Mouse (Mus musculus): Measurements from ENCODE around the gene Rasgrp3.
"Not testable (repeated sequence)": the region's sequence is repeated elsewhere in the genome, so short reads cannot be mapped to it uniquely, and the experiment has no call there.

Rasgrp3 gene

DNA sequence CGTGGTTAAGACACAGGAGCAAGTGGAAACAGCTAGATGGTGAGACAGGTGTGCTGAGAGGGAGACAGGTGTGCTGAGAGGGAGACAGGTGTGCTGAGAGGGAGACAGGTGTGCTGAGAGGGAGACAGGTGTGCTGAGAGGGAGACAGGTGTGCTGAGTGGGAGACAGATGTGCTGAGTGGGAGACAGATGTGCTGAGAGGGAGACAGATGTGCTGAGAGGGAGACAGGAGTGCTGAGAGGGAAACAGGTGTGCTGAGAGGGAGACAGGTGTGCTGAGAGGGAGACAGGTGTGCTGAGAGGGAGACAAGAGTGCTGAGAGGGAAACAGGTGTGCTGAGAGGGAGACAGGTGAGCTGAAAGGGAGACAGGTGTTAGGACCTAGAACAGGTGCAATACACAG is 27.5 kb downstream of the Rasgrp3 start:
- not testable (repeated sequence) for DNase-seq

DNA sequence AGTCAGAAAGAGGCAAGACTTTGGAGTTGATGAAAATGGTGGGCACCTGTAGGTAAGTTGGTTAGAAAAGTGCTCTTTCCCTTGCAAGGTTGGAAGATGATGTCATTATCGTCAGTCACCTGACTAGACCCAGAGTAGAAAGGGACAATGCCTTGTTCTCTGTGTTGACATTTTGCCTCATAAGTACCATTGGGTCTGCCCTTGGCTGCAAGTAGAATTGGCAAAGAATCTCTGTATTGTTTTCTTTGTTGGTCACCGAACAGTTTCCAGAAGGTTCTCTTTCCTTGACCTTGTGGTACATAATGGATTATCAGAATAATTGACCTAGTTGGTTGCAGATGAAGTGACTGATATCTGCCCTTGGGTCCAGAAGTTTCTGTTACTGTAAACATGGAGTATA is 27.9 kb downstream of the Rasgrp3 start:
- no peak for DNase-seq

DNA sequence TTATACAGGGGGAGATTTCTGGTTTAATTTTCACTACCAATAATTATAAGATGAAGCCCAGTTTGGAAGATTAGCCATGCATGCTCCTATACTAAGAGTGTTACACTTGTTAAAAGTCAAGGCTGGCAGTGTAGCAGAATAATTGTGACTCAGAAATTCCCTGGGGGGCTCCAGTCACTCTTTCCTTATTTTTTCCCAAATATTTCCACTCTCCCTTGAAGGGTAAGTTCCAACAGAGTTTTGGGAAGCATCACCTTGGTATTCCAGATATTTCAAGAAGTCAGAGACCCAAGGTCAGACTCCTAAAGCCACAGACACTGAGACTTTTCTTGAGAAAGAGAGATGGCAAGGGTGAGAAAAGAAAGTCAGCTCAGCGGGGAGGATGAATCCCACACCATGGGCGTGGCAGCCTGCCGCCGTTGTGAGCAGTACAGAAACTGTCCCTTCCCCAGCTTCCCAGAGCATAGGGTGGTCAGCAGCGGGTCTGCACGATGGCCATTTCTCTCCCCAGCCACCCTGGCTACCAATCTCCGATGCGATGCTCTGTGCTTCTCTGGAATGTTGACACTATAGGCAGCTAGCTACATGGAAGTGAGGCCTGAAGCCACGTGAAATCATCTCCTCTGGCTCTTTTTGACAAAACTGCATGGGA is 28.8 kb downstream of the Rasgrp3 start:
- no peak for DNase-seq

DNA sequence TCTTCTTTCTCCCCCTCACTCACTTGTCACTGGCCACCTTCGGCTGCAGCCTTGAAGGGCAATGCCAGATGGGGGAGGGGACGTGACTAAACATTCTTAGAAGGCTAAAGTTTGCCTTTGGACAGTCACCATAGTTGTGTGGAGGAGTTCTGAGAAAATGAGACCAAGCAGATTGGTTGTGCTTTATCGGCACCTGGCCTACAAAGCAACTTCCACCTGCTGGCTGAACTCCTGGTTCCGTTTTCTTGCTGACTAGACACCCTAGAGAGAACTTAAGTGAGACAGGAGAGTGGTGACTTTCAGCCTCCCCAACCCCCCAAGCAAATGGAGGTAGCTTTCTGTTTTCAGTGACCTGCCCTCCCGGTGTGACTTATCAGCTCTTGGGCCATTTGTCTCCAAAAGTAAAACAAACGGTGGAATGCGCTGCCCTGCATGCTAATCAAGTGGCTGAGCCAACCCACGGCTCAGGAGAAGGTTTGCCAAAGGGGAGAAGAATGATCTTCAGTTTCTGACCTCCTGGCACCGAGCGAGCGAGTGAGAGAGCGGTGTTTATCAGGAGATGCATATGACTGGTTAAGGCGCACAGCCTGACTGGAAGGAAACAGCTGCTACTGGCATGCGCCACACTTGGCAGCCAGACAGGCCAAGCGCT is 29.4 kb downstream of the Rasgrp3 start:
- DNase-seq: peak; percentile 69 to 77

DNA sequence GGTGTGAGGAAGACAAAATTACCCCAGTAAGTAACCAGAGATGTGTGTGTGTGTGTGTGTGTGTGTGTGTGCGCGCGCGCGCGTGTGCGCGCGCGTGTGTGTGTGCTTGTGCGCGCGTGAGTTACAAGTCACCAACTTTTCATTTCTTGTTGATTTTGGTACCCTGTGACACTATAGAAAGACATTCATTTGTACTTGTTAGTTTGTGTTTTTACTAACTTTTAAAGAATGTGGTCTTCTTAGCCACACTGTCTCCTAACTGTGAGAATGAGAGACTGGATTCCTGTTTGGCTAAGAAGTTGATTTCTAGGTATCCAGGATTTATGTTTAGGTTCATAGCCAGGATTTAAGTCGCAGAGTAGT is 29.9 kb downstream of the Rasgrp3 start:
- DNase-seq: no peak

DNA sequence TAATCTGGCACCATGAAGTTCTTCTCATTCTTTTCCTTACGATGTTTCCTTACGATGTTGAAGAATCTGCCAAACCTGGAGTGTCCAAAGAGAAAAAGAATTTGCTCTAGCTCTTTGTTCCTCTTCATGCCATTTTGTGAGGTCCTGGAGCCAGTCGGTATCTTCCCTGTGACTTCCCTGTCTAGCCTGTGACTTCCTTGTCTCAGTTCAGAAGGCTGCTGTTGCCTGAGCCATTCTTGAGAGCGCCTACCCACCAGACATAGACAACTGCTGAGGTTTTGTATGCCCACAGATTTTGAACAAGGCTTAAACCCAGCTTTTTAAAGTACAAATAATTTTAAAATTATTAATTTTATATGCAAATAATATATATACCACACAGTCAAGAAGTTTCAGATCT is 31.3 kb downstream of the Rasgrp3 start:
- no peak for DNase-seq

DNA sequence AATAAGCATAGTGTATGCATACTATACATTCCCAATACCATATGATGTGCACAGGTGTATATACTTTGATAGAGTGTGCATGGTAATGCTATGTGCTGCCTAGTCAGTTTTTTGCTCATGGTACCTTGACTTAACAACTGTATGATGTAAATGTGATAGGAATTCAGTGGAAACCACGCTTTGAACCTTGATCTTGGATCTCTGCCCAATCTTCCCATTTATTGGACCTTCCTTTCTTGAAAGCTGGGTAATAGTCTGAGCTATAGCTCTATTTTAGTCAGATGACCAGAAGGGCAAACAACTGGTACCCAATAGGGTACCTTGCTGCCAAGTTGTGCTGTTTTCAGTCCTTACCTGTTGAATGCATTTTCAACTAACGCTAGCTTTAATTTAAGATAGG is 31.8 kb downstream of the Rasgrp3 start:
- DNase-seq: no peak

DNA sequence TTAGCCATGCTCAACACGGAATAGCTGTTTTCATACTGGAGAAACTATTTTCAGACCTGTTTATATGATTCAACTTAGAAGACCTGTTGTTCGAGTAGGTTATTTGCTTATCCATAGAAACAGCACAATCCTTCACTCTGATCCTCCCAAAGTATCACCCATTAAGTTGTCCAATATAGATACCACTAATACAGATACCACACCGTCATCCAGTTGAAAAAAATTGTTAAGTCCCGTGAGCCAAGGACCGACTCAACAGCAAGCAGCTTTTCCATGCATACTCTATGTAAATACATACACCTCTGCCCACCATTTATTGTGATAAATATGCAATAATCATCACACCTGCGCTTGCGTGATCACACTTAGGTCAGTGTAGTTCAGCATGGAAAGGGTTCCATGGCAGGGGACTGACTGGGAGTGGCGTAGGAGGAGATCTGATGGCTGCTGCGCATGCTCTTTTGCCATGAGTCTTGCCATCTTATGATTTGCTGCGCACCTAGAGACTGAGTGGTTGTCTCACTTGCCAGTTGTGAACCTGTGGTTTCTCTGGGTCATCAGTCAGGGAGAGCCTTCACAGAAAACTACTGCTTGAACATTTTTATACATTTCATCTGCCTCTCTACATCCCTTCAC is 32.9 kb downstream of the Rasgrp3 start:
- no peak for DNase-seq

DNA sequence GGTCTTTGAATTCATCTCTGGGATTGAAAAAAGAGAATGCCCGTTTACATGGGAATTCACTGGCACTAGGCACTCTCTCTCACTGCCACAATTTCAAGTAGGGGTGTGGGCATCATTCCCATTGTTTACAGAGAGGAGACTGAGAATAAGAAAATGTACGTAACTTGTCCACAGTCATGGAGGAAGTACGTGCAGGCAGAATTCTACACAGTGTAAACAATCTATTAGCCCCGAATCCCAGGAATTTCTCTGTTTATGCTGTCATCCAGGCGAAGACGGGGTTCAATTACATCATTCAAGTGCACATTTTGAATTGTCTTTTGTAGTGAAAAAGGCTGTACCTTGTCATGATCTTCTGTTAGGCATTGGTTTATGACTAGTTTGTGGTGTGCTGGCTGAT is 34.6 kb downstream of the Rasgrp3 start:
- DNase-seq: no peak

DNA sequence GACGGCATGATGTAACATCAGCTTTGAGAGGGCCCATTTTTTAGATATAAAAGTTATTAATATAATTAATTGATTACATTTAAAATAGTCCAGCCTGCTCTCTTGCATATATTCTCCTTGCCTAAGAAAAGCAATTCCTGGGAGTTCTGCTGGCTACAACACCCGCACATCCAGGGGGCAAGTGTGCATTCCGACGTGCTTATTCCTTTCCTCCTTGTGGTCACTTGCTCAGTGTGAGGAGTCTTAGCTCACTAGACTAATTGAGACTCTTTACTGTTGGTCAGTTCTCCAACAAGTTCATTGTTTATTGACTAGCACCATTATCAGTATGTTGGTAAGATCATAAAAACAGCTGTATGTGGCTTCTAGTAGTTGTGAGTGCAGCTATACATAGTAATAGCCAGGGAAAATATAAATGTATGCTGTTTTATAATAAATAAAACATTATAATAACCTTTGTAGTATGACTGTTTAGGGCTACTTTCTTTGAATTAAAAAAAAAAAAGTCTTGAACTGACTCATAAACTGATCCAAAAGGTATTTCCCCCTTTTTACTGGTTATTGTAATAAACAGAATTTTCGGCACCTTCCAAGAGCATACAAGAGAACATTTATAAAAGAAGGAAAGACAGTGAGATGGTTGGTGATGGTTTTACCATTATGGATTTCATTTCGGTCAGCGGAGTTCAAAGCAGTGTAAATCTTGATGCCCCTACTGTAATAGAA is 35.4 kb downstream of the Rasgrp3 start:
- no peak for DNase-seq

DNA sequence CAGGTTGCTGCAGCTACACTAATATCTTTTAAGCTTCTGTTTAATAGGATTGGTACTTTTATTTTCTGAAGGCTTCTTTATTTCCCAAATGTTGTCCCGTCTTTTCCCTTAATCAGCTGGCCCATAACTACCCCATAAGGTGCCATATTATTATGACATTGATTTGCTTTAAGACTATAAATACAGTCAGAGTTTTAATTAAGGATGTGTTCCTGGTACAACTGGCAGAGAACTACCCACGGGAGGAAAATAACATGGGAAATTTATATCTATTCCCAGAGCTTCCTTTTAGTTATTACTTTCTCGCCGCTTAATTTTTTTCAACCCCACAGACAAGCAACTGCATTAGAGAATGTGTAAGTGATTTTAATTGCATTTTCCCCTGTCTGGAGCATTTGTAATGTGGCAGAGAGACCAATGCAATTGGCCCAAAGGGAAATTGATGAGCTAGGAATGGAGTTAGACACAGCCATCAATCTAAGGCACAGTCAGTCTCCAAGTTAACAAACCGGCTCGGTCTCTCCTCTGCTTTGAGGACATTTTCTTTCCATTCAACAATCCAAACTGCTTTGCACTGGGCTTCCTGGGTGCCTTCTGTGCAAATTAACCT is 36.1 kb downstream of the Rasgrp3 start:
- DNase-seq: no peak

DNA sequence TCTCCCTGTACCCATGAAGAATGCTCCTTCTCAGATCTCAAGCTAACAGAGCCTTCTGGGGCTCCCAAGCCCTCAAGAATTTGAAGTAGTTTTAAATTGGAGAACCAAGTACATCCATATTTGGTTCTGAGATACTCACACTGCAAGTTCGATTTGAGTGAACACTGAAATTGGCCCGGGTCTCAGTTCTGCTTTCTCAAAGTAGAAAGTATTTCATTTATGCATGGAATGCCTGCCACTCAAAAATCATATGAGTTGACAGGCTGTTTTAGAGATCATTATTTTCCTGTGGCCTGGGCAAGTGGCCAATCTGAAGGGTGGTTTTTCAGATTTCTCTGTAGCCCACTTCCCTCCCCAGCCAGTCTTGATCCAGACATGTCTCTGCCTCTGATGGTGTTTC is 36.7 kb downstream of the Rasgrp3 start:
- DNase-seq: peak in 1 of 2 experiments; percentile 30

DNA sequence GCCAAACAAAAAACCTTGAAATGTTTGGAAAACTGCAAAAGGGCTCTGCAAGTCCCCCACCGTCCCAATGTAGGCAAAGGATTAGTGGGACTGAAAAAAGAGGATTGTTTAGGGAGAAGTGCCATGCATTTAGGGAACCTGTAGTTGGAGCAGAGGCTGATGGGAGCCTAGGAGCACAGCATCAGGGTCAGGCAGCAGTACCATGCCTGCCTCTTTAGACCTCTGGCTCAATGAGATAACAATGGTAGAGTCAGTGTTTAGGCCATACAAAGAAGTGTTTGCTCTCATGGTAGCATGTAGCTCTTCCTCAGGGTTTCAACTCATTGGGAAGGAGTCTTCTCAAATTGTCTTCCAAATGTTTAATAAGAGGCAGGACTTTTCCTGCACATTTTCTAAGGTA is 40.3 kb downstream of the Rasgrp3 start:
- no peak for DNase-seq

DNA sequence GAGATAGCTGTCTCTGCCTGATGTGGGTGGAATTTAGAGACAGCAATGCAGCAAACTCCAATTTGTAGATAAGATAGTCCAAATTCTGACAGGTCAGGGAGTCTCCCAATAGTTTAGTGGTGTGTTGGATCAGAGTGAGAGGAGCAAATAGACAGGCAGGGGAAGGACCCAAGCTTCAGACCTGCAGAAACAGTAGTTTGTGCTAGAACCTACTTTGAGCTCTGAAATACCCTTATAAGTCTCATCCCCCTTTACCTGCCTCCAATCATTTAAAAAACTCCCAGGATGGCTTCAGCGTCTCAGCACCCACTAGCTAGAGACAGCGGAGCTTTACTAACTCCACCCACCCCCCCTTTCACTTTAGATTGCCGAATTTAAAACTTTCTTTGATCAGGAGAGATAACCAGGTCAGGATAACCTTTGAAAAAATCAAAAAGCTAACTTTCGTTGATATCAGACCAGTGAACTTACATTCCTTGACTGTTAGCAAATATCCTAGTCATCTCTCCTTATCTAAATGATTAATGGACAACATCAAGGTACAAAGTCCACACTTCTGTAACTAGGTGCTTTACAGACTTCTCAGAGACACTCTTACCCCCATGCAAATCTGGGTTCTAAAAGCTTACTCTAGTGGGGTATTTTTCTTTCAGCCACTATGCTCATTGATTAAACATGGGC is 41.2 kb downstream of the Rasgrp3 start:
- no peak for DNase-seq

DNA sequence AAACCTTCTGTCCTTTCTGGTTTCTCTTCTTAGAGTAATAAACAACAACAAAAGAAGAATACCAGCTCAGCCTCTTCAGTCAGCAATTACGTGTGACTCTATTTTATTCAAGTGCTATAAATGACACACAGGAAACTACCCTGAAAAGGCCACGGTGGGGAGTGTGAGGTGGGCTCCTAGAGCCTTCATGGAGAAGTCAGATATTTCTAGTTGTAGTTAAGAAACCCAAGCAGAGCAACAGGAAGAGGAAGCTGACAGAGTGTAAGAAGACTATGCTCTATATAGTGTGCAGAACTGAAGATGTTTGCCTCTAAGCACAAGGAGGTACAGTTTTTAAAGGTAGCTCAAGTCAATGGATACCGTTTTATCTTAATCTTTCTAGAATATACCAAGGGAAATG is 42.0 kb downstream of the Rasgrp3 start:
- DNase-seq: no peak

DNA sequence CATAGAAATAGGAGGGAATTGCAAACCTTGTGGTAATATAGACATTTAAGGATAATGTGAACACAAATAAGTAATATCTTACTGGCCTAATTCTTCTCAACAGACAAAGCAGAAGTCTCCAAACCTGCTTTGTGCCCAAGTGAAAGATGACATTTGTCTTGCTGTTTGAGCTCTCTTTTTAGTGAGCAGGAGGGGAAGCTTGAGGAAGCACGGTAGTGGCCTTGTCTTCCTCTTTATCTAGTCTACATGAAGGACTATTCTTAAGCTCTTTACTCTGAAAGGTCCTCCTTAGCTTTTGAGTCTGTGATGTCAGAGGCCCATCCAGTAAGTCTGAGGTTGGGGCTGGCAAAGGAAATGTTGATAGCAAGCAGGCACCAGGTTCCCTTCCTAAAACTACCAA is 43.1 kb downstream of the Rasgrp3 start:
- DNase-seq: no peak

DNA sequence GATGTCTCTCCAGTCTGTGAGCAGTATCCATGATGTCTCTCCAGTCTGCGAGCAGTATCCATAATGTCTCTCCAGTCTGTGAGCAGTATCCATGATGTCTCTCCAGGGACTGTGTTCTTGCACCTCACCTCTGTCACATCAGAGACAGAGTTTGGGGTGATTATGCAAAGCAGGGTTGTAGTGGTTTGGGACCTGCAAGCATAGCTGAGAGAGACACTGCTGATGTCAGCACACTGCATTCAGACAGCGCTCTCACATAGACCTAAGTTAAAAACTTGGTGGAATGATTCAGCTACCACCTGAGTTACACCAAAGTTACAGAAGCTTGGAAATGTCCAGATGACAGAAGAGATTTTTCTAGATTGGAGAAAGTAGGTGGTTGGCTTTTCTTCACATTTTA is 44.0 kb downstream of the Rasgrp3 start:
- no peak for DNase-seq

DNA sequence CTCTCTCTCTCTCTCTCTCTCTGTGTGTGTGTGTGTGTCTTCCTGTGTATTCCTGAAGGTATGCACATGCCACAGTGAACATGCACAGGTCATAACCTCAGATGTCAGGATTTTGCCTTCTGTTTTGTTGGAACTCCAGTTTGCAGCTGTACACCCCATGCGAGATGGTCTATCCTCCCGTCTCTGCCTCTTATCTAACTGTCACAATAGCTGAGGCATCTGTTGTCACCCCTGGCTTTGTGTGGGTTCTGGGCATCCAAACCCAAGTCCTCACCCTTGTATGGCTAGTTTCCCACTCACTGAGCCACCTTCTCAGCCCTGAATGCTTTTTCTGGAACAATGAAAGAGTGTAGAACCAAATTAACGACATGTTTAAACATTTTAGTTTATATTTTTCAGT is 44.7 kb downstream of the Rasgrp3 start:
- no peak for DNase-seq

DNA sequence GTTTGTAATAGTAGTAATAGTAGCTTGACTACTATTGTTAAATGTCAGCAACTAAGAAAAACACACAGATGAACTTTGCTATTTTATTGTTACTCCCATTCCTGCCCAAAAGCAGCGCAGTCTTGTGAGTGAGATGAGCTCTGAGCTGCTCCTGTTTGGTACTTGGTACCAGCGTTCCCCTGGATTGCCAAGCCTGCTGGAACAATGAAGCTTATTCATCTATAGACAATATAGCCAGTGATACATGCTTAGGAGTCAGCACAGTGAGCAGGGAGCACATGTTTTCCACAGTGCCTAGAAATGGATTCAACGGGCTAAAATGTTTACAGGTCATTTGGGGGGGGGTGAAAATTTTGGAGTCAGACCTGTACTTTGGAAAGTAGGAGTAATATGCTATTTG is 50.5 kb downstream of the Rasgrp3 start:
- no peak for DNase-seq

DNA sequence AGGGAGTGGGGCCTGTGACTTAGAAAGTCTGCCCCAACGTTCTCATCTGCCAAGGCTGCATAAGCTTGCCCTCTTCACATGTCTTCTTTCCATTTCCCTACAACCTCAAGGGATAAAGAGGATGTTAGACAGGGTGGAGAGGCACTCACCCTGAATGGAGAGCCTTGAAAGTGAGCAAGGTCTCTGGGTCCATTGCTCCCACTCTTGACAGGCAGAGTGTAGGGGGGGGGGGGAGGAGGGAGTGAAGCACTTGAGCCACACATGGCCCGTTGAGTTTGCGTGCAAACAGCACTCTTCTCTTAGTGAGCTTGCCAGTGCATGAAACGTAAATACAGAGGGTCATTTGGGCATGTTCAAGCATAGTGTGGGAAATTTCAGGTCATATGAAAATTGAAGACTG is 59.5 kb downstream of the Rasgrp3 start:
- no peak for DNase-seq

DNA sequence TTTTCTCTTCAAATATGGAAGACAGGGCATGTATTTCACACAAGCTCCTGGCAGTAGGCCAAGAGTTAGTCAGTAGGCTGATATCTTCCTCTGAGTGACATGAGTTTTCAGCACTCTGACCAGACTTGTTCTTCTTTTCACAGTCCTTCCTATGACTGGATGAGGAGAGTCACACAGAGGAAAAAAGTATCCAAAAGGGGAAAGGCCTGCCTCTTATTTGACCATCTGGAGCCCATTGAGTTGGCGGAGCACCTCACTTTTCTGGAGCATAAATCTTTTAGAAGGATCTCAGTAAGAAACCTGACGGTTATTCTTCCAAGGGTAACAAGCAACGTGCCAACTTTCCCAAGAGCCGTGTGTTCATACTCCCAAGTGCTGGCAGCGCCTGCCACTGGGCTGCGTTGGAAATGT is 62.5 kb downstream of the Rasgrp3 start:
- DNase-seq: no peak

DNA sequence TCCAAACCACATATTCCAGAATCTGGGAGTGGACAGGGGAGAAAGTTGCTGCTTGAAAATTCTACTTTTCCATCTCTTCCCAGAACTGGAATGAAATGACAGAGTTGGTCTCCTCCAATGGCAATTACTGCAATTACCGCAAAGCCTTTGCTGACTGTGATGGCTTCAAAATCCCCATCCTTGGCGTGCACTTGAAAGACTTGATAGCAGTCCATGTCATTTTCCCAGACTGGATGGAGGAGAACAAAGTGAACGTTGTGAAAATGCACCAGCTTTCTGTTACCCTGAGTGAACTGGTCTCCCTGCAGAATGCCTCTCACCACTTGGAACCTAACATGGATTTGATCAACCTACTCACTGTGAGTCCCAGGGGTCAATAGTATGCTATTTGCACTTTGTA is 67.3 kb downstream of the Rasgrp3 start:
- DNase-seq: no peak

DNA sequence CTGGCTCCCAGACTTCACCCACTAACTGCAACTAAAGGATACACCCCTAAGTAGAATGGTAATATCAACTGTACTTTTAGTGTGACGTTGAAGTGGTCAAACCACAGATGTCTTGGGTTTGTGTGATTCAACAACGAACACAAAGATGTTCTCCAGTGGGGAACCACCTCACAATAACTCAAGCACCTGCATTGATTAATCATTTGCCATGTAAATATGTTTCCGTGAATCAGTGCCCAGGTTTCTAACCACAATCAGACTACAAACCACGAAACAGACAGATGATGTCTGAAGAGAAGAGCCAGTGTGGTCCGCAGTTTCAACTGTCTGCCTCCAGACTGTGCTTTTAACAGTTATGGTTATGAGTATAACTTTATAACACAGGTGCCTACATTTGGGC is 69.4 kb downstream of the Rasgrp3 start:
- DNase-seq: no peak
